Mouse (Mus musculus) left cerebral cortex, postnatal 25 days (tissue): ENCODE results near the gene Ildr2. TPM values are rescaled to one million over a fixed set of nuclear protein-coding genes. Genes with fewer than 3 reads are reported as not detected.

ENCODE experiments used
- DNase-seq, 2 experiments: peaks; one replicate each; pipeline ENCODE4 v3.0.0; 2022; ENCODE audit warnings: low spot score in 2 of 2, mixed read lengths in 1 of 2
- intact Hi-C: fragments of 180-260 bp; cut with DNase I; formaldehyde crosslinking; loops from one replicate; pipeline ENCODE4 v1.15.1; 2025
- total RNA-seq, 2 experiments: library from RNA; stranded (reverse); gene quantifications; 2 replicates each; pipeline ENCODE4 v1.2.3; 2021

The Ildr2 gene
- total RNA-seq, 2 experiments from 2014 or later = 115 to 128 TPM

DNA sequence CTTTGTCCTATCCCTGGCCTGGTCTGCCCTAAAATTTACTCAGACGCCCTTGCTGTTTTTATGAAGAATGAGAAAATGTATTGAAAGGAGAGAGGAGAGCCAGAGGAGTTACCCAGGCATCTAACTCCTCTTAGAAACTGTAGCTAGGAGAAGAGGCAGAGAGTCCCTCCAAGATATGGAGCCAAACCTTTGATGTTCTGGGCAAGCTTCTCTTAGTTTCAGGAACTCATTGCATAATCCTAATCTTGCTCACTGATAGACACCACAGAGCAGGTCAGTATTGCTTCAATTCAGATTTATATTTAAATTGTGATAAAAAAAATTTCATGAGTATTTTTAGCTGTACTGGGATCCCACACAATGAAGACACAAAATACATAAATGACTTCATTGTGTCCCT, 27.3 kb downstream of the Ildr2 start:
- no peak for DNase-seq
- intact Hi-C loops = loop anchor here (2.0 kb wide), 1 partner anchor 22 kb away; no protein-coding TSS in a partner anchor

DNA sequence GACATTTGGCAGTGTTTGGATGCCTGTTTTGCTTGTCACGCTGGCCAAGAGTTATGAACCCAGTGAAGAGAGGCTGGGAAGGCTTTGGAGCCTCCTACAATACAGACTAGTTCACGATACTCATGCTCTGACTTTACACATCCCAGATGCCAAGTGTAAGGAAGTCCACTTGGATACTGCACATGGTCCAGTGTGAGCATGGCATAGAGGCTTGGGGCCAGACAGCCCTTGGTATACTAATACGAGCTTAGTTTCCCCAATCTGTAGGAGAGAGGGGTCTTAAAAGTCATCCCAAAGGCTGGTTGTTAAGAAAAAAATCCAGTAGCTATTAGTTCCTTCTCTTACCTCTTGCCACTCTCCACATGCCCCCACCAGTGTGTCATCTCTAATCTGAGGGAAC, 27.9 kb downstream of the Ildr2 start:
- intact Hi-C loops = loop anchor here (2.0 kb wide), 1 partner anchor 21 kb away; no protein-coding TSS in a partner anchor
- no peak for DNase-seq

DNA sequence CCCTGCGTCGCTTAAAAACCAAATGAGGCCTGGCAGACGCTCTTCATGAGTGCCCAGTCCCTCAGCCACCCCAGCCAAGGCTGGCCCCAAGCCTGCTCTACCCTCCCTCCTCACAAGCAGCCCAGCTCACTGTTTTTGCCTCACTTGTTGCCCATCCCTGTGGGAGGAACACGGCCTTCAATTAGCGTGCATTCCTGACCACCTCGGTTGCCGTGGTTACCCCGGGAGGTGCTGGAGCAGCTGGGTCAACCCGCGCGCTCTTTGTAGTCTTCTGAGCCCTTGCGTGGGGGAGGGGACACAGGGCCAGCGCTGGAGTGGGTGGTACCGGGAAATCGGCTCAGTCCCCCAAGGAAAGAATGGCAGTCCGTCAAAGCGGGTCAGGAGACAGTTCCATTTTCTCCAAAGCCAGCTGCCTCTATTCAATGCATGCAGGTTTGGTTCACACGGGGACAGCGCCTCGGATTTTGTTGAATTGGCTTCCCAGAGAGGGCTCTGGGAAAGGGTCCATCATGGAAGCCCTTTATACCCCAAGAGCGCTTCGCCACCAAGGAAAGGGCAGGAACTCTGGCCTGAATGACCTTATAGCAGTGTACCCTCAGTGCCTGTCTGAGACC, 28.8 kb downstream of the Ildr2 start:
- intact Hi-C loops = no loop called here
- peak in 1 of 2 experiments; percentile 77 for DNase-seq

DNA sequence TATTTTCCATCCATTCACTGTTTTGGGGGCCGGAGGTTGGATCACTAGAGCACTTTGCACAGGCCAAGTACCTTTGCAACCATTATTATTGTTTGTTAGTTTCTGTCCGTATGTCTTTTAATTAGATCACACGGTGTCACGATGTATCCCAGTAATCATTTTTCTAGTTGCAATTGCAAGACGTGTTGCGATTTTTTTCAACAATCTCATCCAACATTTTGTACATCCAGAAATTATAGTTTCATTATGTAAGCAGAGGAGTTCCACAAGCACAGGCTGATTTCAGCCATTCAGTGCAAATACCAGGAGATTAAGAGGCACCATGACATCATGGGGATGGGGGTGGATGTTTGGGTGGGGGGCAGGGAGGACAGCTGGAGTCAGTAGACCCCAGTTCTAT, 29.5 kb downstream of the Ildr2 start:
- intact Hi-C loops = no loop called here

GRCm38 (mm10) chr1:166284390-166284789, 30.5 kb downstream of the Ildr2 start:
- intact Hi-C loops = no loop called here
- peak in 1 of 2 experiments; percentile 66 for DNase-seq

More for the DNA sequence above, 29.5 kb downstream of the Ildr2 start:
- DNase-seq = no peak

DNA sequence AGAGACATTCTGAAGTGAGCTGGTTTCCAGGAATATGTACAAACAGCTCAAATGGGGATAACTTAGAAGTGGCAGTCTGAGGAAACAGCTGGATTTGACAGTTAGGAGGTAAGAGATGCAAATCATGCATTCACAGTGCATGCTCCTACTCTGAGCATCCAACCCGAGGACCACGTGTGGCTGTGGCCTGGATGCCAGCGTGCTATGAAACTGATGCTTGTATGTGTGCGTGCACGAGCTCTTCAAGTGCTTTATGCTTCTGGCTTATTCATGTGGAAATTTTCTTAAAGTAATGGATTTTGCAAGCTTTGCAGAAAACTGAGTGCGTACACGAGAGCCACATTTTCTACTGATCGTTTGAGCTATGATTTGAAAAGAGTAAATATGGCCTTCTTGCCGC, 32.3 kb downstream of the Ildr2 start:
- no peak for DNase-seq

GRCm38 (mm10) chr1:166290562-166290961, 36.6 kb downstream of the Ildr2 start:
- intact Hi-C loops = no loop called here
- DNase-seq = no peak

More for the DNA sequence above, 32.3 kb downstream of the Ildr2 start:
- intact Hi-C loops = no loop called here

GRCm38 (mm10) chr1:166293086-166293485, 39.1 kb downstream of the Ildr2 start:
- no peak for DNase-seq
- intact Hi-C loops = no loop called here

DNA sequence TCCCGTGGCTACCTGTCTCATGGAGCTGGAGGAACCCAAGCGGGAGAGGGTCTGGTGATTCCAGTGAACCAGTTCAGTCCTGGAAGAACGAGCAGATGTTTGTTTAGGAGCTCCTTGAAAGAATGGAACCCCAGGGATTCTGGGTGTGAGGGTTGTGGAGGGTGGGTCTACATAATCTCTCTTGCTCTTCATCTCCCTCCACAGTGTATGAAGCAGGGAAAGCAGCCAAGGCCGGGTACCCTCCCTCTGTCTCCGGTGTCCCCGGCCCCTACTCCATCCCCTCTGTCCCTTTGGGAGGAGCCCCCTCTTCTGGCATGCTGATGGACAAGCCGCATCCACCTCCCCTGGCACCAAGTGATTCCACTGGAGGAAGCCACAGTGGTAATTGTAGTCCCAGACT, 41.6 kb downstream of the Ildr2 start:
- no peak for DNase-seq
- intact Hi-C loops = no loop called here

DNA sequence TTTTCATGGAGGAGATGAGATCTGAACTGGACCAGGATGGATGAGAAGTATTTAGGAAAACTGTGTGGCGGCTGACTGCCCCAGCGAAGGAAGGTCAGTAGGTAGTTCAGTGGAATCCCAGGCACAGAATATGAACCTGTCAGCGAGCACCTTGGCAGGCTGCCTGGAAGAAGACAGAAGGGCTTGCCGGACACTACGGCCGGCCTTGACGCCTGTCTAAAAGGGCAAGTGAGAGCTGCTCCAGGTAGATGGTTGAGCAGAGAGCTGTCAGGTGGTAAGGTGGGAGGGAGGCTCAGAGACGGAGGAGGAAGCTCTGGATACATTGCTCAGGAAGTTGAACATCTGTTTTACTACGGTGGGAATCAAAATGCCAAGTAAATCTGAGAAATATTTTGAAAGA, 42.4 kb downstream of the Ildr2 start:
- intact Hi-C loops = no loop called here

DNA sequence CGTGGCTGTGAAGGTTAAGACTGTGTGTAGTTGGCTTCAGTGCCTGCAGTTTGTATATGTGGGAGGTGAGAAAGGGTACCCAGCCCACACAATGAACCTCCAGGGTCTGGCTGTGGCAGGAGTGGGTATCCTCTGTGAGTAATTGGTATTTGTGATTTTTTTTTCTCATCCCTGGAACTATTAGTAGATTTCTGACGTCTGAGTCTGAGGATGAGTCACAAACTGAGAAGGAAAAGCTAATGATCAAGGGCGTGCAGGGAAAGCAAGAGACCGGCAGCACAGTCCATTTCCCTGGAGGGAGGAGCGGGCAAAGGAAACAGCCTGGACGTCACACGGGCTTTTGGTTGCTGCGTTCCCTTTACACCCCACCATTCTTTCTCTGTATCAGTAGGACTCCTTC, 43.0 kb downstream of the Ildr2 start:
- intact Hi-C loops = no loop called here
- DNase-seq = no peak

More for the DNA sequence above, 42.4 kb downstream of the Ildr2 start:
- DNase-seq = no peak

- intact Hi-C loops = loop anchor here (1.0 to 2.0 kb wide), 2 partner anchors 16 to 43 kb away; partner anchors contain the start of gene Ildr2
- DNase-seq = peak in 1 of 2 experiments; percentile 82
Measured at GRCm38 (mm10) chr1:166297499-166298111, 43.7 kb downstream of the Ildr2 start.

- DNase-seq = peak in 1 of 2 experiments; percentile 92
Measured at GRCm38 (mm10) chr1:166298884-166299283, 44.9 kb downstream of the Ildr2 start.

DNA sequence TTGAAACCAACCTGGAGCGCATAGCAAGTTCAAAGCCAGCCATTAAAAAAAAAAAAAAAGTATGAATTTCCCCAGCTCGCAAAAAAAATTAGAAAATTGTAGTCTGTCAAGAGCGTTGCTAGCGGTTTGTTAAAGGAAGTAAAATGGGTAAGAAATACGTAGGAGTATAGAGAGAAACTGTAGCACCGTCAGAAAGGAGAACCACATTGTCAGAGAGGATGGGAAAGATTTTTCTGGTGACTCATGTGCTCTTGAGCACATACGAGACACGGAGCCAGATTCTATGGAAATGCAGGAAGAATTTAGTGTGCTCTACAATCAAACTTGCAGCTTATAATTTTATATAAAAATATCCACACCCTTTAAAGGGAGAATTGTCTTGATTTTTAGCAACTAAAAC, 45.9 kb downstream of the Ildr2 start:
- intact Hi-C loops = loop anchor here (2.0 to 5.0 kb wide), 2 partner anchors 45 to 118 kb away; partner anchors contain the start of gene Ildr2
- DNase-seq = peak in 1 of 2 experiments; percentile 78

More at GRCm38 (mm10) chr1:166298884-166299283, 44.9 kb downstream of the Ildr2 start:
- intact Hi-C loops = loop anchor here (1.0 to 2.0 kb wide), 2 partner anchors 14 to 44 kb away; partner anchors contain the start of gene Ildr2

DNA sequence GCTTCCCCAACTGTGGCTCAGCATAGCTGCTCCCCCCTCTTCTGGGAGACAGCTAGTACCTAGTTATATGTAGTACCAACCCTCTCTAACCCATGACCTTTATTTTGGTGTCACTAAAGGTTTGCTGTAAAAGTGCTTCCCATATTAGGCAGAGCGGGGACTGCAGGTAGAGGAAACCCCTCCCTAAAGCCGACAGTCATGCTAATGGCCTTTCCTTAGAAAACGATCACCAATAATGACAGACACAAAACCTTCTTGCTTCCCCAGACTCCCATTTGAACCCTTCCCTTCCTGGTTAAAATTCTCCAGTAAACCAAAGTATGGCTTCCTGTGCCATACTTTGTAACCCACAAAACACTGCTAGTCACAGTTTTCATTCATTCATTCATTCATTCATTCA, 46.6 kb downstream of the Ildr2 start:
- intact Hi-C loops = loop anchor here (5.0 kb wide), 1 partner anchor 118 kb away; no protein-coding TSS in a partner anchor

GRCm38 (mm10) chr1:166304352-166305240, 50.7 kb downstream of the Ildr2 start:
- intact Hi-C loops = loop anchor here (2.0 to 5.0 kb wide), 2 partner anchors 60 to 122 kb away; no protein-coding TSS in a partner anchor
- peak in 1 of 2 experiments; percentile 94 for DNase-seq

More for the DNA sequence above, 46.6 kb downstream of the Ildr2 start:
- DNase-seq = no peak

DNA sequence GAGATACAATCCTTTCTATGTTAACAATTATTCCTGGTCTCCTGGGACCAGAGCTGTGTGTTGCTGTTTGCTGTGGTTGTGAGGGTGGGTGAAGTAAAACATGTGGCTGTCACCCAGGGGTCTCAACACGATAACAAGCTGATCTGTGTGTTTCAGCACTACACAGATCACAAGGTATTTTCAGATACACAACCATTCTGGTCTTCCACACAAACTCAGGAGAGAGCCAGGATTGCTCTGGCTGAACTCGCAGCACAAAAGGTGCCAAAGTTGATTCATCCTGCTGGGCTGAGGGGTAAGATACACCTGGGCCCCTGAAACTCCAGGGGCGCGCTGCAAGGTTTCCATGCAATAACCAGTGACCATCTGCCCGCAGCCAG, 54.5 kb downstream of the Ildr2 start:
- intact Hi-C loops = no loop called here
- DNase-seq = no peak

DNA sequence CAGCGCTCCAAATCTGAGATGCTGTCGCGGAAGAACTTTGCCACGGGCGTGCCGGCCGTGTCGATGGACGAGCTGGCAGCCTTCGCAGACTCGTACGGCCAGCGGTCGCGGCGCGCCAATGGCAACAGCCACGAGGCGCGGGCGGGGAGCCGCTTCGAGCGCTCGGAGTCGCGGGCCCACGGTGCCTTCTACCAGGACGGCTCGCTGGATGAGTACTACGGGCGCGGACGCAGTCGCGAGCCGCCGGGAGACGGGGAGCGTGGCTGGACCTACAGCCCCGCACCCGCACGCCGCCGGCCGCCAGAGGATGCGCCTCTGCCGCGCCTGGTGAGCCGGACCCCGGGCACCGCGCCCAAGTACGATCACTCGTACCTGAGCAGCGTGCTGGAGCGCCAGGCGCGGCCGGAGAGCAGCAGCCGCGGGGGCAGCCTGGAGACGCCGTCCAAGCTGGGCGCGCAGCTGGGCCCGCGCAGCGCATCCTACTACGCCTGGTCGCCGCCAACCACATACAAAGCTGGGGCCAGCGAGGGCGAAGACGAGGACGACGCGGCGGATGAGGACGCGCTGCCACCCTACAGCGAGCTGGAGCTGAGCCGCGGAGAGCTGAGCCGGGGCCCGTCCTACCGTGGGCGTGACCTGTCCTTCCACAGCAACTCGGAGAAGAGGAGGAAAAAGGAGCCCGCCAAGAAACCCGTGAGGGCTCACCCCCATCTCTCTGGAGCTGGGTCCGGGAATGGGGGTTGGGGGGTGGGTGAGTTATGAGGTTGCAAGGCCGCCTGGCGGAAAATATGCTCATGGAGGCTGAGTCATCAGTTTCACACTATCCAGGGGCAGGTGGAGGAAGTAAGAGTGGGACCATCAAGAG, 55.1 kb downstream of the Ildr2 start:
- intact Hi-C loops = no loop called here
- peak in 1 of 2 experiments; percentile 45 for DNase-seq

GRCm38 (mm10) chr1:166311151-166311550, 57.2 kb downstream of the Ildr2 start:
- intact Hi-C loops = no loop called here
- no peak for DNase-seq
